Mouse (Mus musculus) heart, postnatal 0 days (tissue): ENCODE measurements around the gene Nav1.

Source experiments
- CTCF ChIP-seq: IDR thresholded peaks from 2 replicates; pipeline ENCODE4 v1.5.1; 2016; ENCODE audit warnings: antibody characterized with exemption, control low read depth, low read depth
- EP300 ChIP-seq: IDR thresholded peaks from 2 replicates; pipeline ENCODE4 v1.6.1; 2016; ENCODE audit warnings: antibody characterized with exemption, low read depth

- TF ChIP-seq EP300 (no peak), CTCF (no peak)
Observed at GRCm38 (mm10) chr1:135623136-135623535, 16.0 kb upstream of the Nav1 start.
